Mouse (Mus musculus) midbrain, embryonic 10.5 days (tissue): Measurements from ENCODE around the gene Nudt15. TPM values are rescaled to one million over a fixed set of nuclear protein-coding genes. Genes with fewer than 3 reads are reported as not detected.
"Not testable (repeated sequence)": the region's sequence is repeated elsewhere in the genome, so short reads cannot be mapped to it uniquely, and the experiment has no call there.

Experiments
- DNase-seq: peaks from one replicate; pipeline ENCODE4 v3.0.0-alpha.2; 2017; ENCODE audit warnings: low spot score
- H3K27ac ChIP-seq: fragments of 300-500 bp; sonication (generic); replicated peaks from 2 replicates; pipeline ENCODE4 v1.5.1; 2016; ENCODE audit warnings: mild to moderate bottlenecking
- H3K27me3 ChIP-seq: fragments of 300-500 bp; sonication (generic); 2 replicates; pipeline ENCODE4 v1.6.1; 2016; ENCODE audit warnings: low read depth, mild to moderate bottlenecking; ENCODE audit not compliant: poor library complexity, severe bottlenecking
- H3K36me3 ChIP-seq: fragments of 300-500 bp; sonication (generic); 2 replicates; pipeline ENCODE4 v1.6.1; 2016; ENCODE audit warnings: mild to moderate bottlenecking, moderate library complexity
- H3K4me1 ChIP-seq: fragments of 300-500 bp; sonication (generic); 2 replicates; pipeline ENCODE4 v1.6.1; 2016
- H3K4me3 ChIP-seq: fragments of 300-500 bp; sonication (generic); 2 replicates; pipeline ENCODE4 v1.5.1; 2016; ENCODE audit warnings: mild to moderate bottlenecking, moderate library complexity
- H3K9me3 ChIP-seq: fragments of 300-500 bp; sonication (generic); replicated peaks from 2 replicates; pipeline ENCODE4 v1.6.1; 2016; ENCODE audit warnings: mild to moderate bottlenecking
- WGBS: fragments of 180-500 bp; shearing (Covaris S2); methylation state at CpG from one replicate; pipeline ENCODE4 v1.1.7; 2016; 5-methylcytosine and 5-hydroxymethylcytosine counted together
- polyA plus RNA-seq: library from polyadenylated mRNA; unstranded; fragments of >200 nt; fragmentation: Nextera tagmentation; extraction: Ambion mirVana; gene quantifications from 2 replicates; pipeline ENCODE4 v1.2.1, GENCODE M21; 2016

Nudt15 gene
- polyA plus RNA-seq = 10.3 and 10.6 TPM in 2 replicates

DNA sequence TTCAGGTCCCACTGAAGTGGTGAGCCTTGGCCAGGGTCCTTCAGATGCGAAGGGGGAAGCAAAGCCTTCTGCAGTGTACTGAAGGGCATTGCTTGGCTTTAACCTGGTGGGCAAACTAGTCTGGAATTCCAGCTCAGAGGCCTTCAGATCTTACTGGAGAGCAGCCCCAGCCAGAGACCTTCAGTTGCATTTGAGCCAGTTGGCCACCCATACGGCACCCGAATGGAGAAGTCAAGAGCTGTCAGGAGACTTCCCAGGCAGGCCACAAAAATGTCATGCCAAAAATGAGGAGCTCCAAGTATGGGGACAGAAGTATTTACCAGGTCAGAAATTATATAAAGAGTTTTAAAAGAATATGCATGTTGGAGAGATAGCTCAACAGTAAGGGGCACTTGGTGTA, at the start of gene Nudt15:
Gene Nudt15, minus strand, starts transcription at position 192 of the 400 bp plus-strand sequence.
- no peaks in the 10 kb centered on the region for H3K9me3 ChIP-seq
- H3K4me1 ChIP-seq = peaks cover 7% of the 10 kb centered on the region
- H3K36me3 ChIP-seq = no peaks in the 10 kb centered on the region
- no peak for DNase-seq
- 90% methylated on average over 3 of the region's 3 CpGs for WGBS
- no peaks in the 10 kb centered on the region for H3K27me3 ChIP-seq
- H3K4me3 ChIP-seq = no peak within 1 kb of the TSS
- H3K27ac ChIP-seq = no peak within 1 kb of the TSS

DNA sequence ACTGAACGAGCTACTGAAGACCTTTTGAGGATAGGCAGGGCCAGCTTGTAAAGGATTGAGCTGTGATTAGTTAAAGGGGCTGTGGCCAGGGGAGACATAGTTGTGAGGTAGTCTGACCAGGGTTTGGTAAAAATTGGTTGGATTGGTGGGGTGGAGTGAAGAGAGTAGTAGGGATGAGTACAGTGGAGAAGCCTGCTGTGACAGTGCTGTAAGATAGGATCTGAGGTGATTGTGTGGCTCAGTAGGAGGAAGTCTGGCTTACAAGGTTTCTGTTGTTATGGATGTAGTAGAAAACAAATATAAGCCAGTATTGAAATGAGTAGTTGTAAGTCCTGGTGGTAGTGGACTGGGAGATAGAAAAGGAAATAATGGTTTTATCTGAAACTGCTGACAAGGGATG, 44.1 kb upstream of the Nudt15 start:
- Histone ChIP-seq H3K9me3 (no peaks in the 10 kb centered on the region), H3K27me3 (no peaks in the 10 kb centered on the region), H3K27ac (no peak overlapping the region), H3K4me1 (no peaks in the 10 kb centered on the region), H3K36me3 (peaks cover 65% of the 10 kb centered on the region), H3K4me3 (no peak overlapping the region)
- 84% methylated on average over 1 of the region's 1 CpGs for WGBS
- no peak for DNase-seq

DNA sequence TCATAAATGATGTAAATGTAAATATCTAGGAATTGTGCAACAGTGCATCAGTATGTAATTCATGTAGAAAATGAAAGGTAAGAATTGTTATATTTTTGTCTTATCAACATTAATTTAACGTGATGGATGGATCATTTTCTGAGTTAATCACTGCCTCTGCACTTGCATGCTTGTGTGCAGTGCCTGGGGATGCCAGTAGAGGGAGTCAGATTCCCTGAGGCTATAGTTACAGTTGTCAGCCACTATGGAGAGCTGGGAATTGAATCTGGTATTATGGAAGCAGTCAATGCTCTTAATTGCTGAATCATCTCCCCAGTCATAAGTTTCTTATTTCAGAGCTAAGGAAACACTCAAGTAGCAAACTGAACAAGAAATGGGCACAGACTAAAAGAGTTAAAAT, 40.0 kb upstream of the Nudt15 start:
- Histone ChIP-seq H3K4me1 (no peaks in the 10 kb centered on the region), H3K27me3 (no peaks in the 10 kb centered on the region), H3K36me3 (peaks cover 47% of the 10 kb centered on the region), H3K27ac (no peak overlapping the region), H3K4me3 (no peak overlapping the region), H3K9me3 (peaks cover 3% of the 10 kb centered on the region; the same call in 1 of the 2 replicates)
- 77% methylated on average over 1 of the region's 1 CpGs for whole genome bisulfite sequencing
- DNase-seq = no peak

DNA sequence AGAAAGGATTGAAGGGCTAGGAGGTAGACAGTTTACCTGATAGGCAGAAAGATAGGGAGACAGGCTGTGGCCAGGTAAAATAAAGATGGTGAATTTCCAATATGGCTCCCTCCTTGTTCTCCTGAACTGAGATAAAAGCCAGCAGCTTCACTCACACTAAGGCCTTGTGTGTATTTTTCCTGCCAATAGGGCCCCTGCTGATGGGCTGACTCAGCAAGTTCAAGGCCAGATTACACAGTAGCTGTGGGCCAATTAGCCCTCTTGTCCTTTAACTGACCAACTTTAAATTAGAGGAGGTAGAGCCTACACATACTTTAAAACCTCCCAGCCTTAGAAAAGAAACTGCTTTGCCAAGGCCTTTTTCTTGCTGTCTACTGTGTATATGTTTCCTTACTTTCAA, 28.3 kb upstream of the Nudt15 start:
- Histone ChIP-seq H3K36me3 (peaks cover 71% of the 10 kb centered on the region), H3K4me3 (no peak overlapping the region), H3K4me1 (no peaks in the 10 kb centered on the region)

DNA sequence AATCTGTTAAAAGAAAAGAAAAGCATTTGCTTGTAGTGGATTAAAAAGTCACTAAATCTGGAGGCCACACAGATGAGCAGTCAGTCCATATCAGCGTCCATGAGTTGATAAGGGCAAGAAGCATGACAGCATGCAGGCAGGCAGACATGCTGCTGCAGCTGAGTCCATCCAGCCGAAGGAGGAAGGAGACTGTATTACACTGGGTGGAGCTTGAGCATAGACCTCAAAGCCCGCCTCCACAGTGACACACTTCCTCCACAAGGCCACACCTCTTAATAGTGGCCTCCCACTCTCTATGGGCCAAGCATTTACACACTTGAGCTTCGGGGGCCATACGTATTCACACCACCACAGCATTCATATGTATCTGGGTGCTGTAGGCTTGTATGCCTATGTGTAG, 26.0 kb upstream of the Nudt15 start:
- Histone ChIP-seq H3K4me1 (no peaks in the 10 kb centered on the region), H3K36me3 (peaks cover 72% of the 10 kb centered on the region), H3K4me3 (no peak overlapping the region), H3K9me3 (no peaks in the 10 kb centered on the region), H3K27ac (no peak overlapping the region), H3K27me3 (no peaks in the 10 kb centered on the region)
- WGBS = 93% methylated on average over 5 of the region's 5 CpGs
- DNase-seq = no peak

More for the DNA sequence above, 28.3 kb upstream of the Nudt15 start:
- no peak for DNase-seq
- Histone ChIP-seq H3K9me3 (no peaks in the 10 kb centered on the region), H3K27ac (no peak overlapping the region), H3K27me3 (no peaks in the 10 kb centered on the region)

DNA sequence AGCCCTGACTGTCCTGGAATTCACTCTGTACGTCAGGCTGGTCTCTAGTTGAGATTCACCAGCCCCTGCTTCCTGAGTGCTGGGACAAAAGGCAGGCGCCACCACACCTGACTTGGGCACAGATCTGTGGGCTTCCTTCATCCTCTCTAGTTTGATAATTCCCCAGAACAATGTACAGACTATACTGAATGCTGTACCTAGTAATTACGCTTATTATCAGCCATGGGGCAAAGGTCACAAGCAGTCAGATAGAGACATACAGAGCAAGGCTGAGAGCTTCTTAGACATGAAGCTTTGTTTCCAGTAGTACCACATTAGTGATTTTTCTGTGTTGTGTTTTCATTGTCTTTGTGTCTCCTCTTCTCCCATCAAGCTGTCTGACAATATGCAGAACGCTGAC, 23.1 kb upstream of the Nudt15 start:
- WGBS = 89% methylated on average over 4 of the region's 4 CpGs
- DNase-seq = no peak

DNA sequence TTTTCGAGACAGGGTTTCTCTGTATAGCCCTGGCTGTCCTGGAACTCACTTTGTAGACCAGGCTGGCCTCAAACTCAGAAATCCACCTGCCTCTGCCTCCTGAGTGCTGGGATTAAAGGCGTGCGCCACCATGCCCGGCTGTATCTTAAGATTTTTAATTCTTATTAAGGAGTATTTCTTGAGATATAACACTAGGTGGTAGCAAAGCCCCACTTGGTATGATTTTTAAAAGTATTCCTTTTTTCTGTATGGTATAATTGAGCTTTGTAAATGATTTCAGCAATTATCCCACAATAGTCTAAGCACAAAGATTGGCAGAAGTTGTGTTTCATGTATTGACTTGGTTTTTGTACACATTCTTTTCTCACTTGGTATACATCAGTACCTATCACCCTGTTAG, 21.8 kb upstream of the Nudt15 start:
- not testable (repeated sequence) for H3K9me3 ChIP-seq, DNase-seq, H3K27ac ChIP-seq, H3K27me3 ChIP-seq, H3K4me3 ChIP-seq, H3K4me1 ChIP-seq
- 91% methylated on average over 4 of the region's 4 CpGs for WGBS
- H3K36me3 ChIP-seq = peaks cover 63% of the 10 kb centered on the region

More for the DNA sequence above, 23.1 kb upstream of the Nudt15 start:
- no peaks in the 10 kb centered on the region for H3K27me3 ChIP-seq
- peaks cover 75% of the 10 kb centered on the region for H3K36me3 ChIP-seq
- no peaks in the 10 kb centered on the region for H3K9me3 ChIP-seq
- H3K4me3 ChIP-seq = no peak overlapping the region
- H3K4me1 ChIP-seq = no peaks in the 10 kb centered on the region
- no peak overlapping the region for H3K27ac ChIP-seq

DNA sequence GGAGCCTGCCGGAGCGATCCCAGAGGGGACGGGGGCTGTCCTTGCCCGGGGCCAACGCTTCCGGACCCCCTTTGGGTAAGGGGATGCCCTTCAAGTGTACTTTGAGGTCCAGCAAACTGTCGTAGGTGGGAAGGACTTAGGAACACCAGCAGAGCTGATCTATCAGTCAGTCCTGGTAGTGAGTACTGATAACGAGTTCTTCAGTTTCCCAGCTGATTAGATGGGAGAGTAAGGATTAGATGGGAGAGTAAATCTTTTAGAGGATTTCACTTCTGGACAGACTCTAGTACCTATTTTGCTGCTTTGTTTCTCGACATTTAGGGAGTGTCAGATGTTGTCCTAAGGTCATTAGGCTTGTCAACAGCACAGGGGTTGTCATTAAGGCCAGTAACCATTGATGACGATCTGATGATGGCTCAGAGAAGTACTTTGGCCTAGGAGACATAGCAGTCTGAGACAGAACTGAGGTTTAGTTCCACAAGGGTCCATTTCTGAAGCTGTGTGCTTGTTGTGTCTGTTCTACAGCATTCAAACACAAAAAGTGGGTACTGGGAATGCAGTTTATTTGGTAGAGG, 5.2 kb upstream of the Nudt15 start:
- peak overlapping the region; percentile 96 for H3K27ac ChIP-seq
- H3K9me3 ChIP-seq = no peaks in the 10 kb centered on the region
- no peak for DNase-seq
- H3K36me3 ChIP-seq = peaks cover 23% of the 10 kb centered on the region
- peaks cover 20% of the 10 kb centered on the region for H3K4me1 ChIP-seq
- 1% methylated on average over 10 of the region's 10 CpGs for WGBS
- no peaks in the 10 kb centered on the region for H3K27me3 ChIP-seq
- H3K4me3 ChIP-seq = peak overlapping the region; percentile 91

DNA sequence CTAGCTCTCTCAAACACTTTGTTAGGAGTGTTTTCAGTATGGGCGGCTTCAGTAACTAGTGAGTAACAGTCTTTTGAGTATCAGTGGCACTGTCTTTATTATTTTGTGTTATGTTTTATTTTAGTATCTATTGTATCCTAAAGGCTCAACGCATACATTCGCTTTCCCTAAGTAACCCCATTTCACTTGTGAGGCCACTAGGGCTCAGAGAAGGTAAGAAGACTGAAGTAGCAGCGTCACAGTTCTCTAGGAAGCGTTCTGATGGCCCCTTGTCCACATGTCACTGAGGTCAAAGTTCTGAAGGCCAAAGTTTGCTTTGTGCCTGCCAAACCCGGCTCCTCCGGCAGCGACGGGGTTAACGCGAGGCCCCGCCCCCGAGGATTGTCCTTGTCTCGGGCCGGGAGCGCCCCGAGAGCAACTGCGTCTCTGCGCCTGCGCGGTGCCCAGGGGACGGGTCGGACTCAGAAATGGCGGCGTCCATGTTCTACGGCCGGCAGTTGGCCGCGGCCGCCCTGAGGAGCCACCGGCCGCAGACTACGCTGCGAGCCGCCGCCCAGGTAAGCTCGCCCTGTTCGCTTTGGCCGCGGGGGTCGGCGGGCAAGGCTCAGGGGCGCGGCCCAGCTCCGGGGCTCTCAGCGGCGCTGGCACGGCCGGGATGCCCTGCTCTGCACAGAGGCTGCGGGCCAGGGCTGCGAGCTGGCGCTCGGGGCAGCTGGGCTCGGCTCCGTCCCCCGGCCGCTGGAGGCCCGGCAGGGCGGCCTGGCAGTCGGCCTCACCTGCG, 4.5 kb upstream of the Nudt15 start:
- peak overlapping the region; percentile 96 for H3K27ac ChIP-seq
- peaks cover 22% of the 10 kb centered on the region for H3K36me3 ChIP-seq
- H3K9me3 ChIP-seq = no peaks in the 10 kb centered on the region
- DNase-seq = peak; percentile 97
- no peaks in the 10 kb centered on the region for H3K27me3 ChIP-seq
- peaks cover 20% of the 10 kb centered on the region for H3K4me1 ChIP-seq
- H3K4me3 ChIP-seq = peak overlapping the region; percentile 91
- WGBS = 4% methylated on average over 61 of the region's 61 CpGs

DNA sequence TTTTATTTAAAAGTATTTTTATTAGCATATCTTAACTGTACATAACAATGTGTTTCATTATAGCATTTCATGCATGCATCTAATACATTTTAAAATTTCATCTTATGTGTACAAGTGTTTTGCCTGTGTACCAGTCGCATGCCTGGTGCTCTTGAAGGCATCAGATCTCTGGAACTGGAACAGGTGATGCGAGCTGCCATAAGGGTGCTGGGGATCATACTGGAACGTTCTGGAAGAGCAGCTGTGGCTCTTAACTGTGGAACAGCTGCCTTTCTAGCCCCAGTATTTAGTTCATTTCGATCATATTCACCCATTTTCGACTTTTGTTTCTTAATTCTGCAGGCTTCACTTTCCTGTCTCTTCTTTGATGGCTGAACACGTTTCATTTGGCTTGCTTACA, 3.1 kb upstream of the Nudt15 start:
- no peaks in the 10 kb centered on the region for H3K27me3 ChIP-seq
- H3K9me3 ChIP-seq = no peaks in the 10 kb centered on the region
- peaks cover 20% of the 10 kb centered on the region for H3K4me1 ChIP-seq
- no peak overlapping the region for H3K4me3 ChIP-seq
- WGBS = 82% methylated on average over 6 of the region's 6 CpGs
- peaks cover 10% of the 10 kb centered on the region for H3K36me3 ChIP-seq
- DNase-seq = no peak
- no peak overlapping the region for H3K27ac ChIP-seq

DNA sequence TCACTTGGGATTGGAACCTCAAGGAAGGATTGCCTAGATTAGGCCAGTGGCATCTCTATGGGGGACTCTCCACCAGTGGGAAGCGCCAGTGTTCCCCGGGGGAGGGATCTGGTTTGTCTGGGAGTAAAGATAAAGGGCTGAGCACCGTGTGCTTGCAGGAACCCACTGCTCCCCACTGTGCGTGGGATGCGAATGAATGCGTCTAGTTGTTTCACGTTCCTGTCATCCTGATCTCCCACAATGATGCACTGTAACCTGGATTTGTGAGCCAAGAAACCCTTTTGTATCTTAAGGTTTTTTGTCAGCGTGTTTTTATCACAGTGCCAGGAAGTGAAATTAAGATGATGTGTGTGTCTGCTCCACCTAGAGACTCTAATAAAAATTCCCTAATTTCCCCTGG, 2.7 kb upstream of the Nudt15 start:
- no peak for DNase-seq

DNA sequence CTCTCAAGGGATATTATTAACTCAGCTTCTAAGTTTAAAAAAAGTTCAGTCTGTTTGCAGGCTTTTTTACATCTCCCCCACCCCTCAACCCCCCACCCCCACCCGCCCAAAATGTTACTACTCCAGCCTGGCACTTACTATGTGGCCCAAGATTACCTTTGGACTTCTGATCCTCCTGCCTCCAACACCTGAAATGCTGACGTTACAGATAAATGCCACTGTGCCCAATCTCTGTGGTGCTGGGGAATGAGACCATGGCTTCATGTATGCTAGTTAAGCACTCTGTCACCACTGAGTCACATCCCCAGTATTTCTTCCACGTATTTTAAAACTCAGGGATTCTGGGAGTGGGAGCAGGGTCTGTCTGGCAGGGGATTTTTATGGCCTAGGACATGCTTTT, 2.2 kb upstream of the Nudt15 start:
- no peaks in the 10 kb centered on the region for H3K9me3 ChIP-seq
- WGBS = 58% methylated on average over 3 of the region's 3 CpGs
- no peak overlapping the region for H3K27ac ChIP-seq
- H3K27me3 ChIP-seq = no peaks in the 10 kb centered on the region
- DNase-seq = no peak
- peaks cover under 1% of the 10 kb centered on the region; the same call in 1 of the 2 replicates for H3K36me3 ChIP-seq
- peaks cover 20% of the 10 kb centered on the region for H3K4me1 ChIP-seq
- no peak overlapping the region for H3K4me3 ChIP-seq

More for the DNA sequence above, 2.7 kb upstream of the Nudt15 start:
- Histone ChIP-seq H3K36me3 (peaks cover 5% of the 10 kb centered on the region; the same call in 1 of the 2 replicates), H3K27me3 (no peaks in the 10 kb centered on the region), H3K27ac (no peak overlapping the region), H3K4me1 (peaks cover 20% of the 10 kb centered on the region), H3K9me3 (no peaks in the 10 kb centered on the region), H3K4me3 (no peak overlapping the region)
- 48% methylated on average over 8 of the region's 8 CpGs for WGBS

DNA sequence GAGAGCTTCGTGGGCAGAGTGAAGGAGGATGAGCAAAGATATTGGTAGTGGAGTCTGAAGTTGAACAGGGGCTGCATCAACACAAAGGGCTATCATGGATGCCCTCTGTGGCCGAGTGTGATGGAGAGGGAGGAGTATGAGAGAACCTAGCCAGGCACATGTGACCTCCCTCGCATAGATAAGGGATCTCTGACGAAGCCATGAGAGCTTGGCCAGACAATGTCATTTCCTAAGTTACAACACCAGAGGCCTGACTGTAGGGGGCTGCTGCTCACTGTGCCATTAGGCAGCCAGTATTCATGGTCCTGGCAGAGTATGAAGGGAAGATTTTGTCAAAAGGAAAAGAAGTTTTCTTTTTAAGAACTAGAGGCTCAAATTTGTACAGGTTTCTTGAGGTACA, 1.0 kb downstream of the Nudt15 start:
- Histone ChIP-seq H3K4me1 (peaks cover under 1% of the 10 kb centered on the region; the same call in 1 of the 2 replicates), H3K9me3 (no peaks in the 10 kb centered on the region), H3K27ac (no peak overlapping the region), H3K4me3 (no peak overlapping the region), H3K36me3 (no peaks in the 10 kb centered on the region), H3K27me3 (no peaks in the 10 kb centered on the region)
- WGBS = 61% methylated on average over 4 of the region's 4 CpGs
- no peak for DNase-seq
